Mouse (Mus musculus) cerebellum, postnatal 36 days (tissue): ENCODE data around the gene Hsp90b1.
A peak's percentile ranks its signal among the peaks of the same experiment; 100 is the strongest.
"Not testable (repeated sequence)": the region's sequence is repeated elsewhere in the genome, so short reads cannot be mapped to it uniquely, and the experiment has no call there.

Experiments
- DNase-seq, 2 experiments: peaks; one replicate each; pipeline ENCODE4 v3.0.0; 2021 to 2022; ENCODE audit warnings: mixed read lengths in 2 of 2

Gene Hsp90b1

DNA sequence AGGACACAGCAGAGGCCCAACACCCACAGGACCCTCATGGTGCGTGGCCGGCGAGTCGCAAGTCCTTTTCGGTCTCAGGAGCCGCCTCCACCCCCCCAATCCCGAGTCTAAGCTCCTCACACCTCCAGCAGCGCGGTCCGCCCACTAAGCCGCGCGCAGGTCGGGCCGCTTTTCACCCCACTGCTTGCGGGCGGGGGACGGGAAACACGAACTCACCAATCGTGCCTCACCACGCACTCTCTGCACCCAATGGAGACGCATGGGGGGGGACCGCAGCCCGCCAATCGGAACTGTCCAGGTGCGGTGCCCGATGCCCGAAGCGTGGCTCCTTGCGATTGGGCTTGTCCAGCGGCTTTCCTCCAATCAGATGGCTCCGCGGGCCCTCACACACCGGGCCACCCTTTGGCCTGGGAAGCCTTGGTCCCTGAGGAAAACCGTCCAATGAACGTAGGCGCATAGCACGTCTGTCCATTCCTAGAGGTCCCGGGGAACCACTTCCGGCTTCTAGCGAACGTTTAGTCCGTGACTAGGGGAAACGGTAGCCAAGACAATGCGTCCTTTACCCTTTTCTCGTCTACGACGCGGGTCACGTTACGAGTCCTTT, at the start of gene Hsp90b1, which contains the start of gene Ttc41:
Gene Hsp90b1, minus strand, starts transcription at position 192 of the 604 bp plus-strand sequence.
Gene Ttc41, plus strand, starts transcription at position 494 of the 604 bp plus-strand sequence.
- DNase-seq, result peak; percentile 99

DNA sequence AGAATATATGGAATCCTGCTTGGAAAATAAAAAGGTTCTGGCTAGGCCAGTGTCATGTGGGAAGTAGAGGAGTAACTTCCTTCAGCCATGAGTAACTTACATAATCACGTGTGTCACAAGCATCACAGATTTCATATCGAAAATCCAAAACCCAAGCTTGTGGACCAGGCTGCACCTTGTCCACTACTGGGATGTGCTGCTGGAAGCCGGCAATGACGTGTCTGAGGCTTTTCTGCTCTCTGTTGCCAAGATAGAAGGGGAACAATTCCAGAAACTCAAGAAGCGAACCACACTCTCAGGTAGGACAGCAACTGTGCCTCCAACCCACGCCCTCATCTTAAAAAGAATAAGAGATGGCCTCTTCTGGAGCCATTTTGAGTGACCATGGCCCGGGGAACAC, 39.0 kb upstream of the Hsp90b1 start:
- no peak for DNase-seq

DNA sequence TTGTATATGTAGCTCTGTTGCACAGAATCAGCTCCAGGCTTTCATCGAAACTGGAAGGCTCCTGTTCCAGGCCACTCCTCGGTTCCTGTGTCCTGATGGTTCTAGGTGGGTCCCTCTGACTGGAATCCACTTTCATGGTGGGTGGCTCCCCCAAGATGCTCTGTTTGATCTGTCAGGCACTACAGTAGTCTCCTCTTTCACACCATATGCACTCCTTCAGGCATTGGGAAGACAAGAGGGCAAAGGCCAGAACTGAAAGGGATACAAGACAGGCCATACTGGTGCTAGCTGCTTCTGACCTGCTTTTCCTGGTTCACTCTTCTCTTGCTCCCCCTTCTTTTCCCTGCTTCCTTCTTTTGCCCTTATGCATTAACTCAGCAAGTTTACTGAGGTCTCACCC, 37.6 kb upstream of the Hsp90b1 start:
- DNase-seq, result no peak

DNA sequence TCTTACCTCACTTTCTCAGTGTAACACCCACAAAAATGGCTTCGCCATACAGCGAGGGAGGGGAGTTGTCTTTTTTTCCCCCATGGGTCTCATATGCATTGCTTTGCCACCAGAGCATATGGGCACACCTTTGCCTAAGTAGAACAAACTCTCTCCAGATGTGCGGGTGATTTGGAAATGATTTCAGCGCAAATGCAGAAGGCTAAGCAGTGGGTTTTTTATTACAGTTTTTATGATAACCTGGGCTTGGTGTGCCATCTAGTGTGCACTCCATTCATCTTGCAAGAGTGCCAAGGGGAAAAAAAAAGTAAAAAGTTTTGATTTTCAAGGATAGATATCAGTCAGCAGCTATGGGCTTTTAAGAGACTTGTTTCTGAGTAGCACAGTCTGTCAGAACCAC, 29.7 kb upstream of the Hsp90b1 start:
- DNase-seq, result no peak

DNA sequence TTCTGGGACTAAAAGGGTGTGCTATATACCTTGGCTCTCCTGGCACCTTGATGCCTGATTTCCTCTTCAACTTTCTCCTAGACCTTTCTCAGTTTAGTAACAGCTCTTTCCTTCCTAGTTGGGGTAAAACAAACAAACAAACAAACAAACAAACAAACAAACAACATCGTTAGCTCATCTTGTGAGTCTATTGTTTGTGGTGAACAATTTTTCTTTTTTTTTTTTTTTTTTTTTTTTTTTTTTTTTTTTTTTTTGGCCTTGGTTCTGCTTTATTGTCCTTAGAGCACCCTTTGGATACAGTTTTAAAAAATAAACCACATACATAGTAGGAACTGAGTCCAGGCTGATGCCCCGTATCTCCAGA, 26.2 kb upstream of the Hsp90b1 start:
- no peak for DNase-seq

DNA sequence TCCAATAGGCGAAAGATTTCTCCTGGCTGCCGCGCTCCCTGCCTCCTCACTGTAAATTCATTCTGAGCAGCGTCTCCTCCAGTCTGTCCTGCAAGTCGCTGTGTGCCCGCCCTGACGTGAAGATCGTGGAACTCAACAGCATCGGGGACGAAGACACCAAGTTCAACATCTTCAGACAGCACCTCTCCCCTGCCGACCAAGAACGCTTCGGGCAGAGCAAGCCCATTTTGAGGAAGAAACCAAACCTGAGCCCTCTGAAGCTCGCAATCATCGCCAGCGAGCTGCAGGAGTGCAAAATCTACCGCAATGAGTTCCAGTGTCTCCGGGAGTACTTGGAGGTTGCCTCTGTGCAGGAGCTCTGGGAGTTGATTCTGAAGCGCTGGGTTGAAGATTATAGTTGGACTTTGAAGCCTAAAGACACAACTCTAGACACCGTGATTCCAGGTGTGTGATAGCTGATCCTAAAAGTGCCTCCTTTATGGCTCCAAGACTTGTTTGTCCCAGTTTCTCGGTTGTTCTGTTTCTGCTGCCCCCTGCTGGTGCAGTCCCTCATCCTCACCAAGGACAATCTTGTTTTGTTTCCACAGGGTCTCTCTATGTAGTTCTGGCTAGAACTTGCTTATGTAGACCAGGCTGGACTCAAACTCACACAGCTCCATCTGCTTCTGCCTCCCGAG, 25.7 kb upstream of the Hsp90b1 start:
- DNase-seq, result peak; percentile 86 to 90

DNA sequence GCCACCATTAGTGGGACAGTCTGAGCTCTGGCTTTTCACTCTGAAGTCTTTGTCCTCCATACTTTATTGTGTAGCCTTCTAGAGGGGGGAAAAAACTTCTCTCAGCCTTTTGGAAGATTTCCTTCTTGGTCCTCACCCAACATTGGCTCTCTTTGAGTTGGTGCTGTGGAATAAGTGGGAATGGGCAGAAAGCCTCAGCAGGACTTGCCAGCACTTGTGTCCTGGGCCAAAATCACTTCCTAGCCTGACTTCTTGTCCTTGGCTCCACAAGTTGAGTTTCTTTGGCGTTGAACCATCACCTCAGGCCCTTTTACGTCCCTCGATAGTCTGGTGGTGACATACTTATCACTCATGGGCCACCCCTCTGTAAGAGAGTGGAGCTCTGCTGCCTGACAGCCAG, 22.9 kb upstream of the Hsp90b1 start:
- DNase-seq, result no peak

DNA sequence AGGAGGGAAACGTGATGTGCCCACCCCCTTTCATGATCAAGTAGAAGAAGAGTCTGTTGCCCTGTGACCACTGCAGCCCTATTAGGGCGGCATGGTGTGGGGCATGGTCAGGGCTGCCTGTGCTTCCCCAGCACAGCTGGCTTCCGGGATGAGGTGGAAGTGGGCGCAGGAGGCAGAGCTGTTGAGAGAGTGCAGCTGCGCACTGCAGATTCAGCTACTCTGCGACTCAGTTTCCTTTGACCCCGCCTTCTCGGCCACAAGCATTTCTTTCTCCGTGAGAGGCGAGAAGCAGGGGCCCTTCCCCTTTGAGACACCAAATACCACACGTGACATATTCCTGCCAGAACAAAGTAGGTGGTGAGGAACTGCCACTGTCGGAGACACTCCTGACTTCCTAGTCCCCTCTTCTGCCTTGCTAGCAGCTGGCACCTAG, 22.3 kb upstream of the Hsp90b1 start:
- DNase-seq, result no peak

DNA sequence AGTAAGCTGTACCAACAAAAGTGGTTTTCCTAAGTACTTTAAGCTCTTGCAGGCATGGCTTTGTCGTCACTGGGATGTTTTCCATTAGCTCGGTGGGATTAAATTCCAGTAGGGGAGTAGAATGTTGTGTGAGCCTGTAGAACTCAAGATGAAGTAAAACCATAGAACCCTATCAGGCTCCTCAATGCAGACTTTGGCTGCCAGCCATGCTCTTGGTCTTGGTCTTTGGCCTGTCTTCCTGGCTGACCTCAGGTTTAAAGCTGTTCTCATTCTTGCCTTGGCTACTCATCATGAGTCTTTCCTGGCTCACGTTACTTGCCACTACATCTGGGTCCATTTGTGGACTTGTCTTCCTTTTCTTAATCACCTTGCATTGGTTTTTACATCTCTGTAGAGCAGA, 6.8 kb upstream of the Hsp90b1 start:
- no peak for DNase-seq

DNA sequence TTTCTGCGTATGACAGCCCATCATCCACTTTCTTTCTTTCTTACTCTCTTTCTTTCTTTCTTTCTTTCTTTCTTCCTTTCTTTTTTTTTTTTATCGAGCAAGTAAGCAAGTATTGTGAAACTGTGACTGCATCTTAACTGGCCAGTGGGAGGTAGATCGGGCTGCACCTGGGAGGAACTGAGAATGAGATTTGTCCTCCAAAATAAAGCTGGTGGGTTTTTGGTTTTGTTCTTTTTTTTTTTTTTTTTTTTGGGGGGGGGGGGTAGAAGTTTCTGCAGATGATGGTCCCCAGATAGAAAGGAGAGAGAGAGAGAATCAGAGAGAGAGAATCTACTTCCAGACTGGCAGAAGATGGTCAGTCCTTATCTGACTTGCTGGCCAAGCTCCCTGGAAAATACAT, 1.8 kb upstream of the Hsp90b1 start:
- DNase-seq, result no peak

DNA sequence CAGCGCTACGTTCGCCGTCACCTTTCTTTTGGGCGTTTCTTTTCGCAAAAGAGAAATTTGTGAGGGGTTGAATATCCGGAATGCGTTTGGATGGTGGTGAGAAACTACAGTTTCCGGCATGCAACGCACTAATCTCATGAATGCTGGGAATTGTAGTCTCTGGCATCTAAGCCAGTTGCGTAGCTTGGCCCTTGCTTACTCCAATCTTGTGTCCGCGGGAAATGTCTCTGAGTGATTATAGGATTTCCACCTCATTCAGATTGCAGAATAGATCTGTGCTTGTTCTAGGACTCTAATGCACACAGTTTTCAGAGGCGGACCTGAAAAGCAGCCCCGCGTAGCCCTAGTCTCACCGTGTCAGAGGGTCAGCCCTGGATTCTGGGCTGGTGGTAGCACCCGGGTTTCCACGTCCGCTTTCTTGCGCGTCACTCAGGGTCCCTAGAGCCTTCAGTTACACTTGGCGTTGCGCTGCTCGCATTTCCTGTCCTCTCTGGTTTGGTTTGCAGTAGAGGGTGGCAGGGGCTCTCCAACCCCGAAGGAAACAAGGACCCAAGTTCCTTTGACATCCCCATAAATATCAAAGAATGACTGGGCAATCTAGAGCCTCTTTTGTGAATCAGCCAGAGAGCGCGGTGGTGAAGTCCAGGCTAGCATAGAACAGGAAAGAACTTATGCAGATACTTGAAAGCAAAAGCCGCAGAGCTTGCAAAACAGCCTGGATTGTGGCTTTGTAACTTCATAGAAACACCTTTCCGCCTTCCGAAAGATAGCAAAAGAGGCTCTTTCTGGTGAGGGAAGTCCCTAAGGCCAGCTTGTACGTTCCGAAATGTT, 828 bp upstream of the Hsp90b1 start:
- DNase-seq, result peak in 1 of 2 experiments; percentile 71

DNA sequence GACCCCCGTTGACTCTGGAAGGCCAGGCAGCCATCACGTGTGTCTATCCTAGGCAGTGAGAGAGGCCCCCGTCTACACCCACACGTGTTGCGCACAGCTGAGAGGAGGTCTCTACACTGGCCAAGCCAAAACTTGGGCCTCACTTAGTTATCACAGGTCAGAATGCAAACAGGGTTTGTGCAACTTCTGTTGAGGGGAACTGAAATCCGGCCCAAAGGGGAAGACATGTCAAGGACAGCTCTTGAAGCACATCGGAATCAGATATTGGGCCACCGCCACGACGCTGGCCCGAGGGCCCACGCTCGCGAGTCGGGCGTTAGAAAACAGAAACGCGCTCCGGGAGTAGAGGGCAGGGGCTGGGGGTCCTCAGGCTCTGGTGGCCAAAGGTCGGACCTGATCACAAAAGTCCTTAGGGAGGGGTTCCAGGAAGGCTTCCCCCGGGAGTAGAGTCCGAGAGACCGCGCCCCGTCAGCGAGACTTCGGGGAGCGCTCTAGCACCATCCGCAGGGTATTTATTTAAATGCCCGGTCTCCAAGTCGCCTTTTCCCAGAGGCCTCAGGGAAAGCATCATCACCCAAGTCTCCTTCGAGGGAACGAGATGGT, 619 bp downstream of the Hsp90b1 start:
- peak; percentile 20 to 22 for DNase-seq

DNA sequence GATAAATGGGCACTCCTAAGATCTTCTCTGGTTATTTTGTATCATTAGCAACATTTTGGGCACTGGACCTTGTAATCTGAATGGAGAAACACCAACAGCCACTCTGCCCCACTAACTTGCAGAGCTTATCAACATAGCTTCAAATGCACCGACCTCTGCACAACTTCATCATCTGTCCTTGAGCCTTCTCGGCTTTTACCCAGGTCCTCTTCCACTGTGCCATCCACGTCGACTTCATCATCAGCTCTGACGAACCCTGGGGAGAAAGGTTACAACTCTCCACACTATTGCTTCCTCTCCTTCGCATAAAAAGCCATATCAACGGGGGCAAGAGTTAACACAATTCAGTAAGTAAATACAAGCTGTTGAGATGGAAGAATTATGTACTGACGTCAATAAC, 1.2 kb downstream of the Hsp90b1 start:
- DNase-seq, result no peak

DNA sequence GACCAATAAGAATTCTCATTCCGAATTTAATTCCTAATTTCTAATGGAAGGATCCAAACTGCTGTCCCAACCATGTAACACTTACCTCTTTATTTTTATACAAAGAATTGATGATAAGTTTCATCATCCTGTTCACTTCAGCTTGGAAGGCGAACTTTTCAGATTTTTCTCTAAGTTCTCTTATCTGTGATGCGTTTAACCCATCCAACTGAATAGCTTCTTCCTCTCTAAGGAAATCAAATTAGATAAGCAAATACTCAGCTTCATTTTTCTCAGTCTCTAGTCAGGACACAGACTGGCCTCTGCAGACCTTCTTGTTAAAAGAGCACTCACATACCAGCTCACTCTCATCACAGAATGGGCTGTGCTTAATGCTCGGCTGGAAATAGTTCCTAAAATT, 1.9 kb downstream of the Hsp90b1 start:
- DNase-seq, result no peak

DNA sequence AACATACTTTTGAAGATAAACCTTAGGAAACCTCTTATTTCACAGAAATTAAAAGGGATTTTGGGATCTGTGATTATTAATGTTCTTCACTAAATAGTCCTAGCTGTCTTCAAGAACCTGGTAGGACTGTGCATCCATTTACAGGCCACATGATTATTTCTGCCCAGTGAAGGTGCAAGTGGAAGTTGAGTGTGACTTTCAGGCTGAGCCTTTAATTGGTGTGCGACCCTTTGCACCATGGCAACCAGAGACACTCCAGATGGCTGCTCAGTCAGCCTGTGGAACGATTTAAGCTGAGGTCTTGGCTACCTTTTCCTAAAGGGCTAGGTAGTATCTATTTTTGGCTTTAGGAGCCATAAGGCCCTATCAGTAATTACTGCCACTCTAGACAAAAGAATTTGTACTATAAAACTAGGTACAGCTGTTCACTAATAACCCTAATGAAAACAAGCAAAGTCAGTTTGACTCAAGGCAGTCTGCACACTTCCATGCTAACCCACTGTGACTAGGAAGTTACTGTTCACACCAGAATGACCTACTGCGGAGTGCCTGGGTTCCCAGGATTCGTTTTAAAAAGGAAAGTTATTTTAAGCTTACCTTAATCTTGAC, 2.9 kb downstream of the Hsp90b1 start:
- no peak for DNase-seq

DNA sequence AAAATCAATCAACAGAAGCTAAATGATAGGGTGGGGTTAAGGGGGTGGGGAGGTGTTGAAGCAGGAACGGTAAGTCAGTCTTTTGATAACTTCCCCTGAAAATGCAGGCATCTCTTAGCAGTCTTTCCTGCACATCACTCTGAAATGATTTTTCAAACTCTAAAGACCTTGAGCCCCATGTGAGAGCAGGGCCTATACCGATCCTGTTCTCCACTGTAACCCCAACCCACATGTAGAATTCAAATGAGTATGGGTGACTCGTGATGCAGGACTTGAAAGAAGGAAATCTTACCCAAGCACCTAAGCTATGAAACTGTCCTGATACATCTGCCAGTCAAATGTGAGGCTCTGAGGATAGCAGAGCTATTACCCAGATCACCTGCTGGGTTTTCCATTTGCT, 4.3 kb downstream of the Hsp90b1 start:
- DNase-seq, result no peak

DNA sequence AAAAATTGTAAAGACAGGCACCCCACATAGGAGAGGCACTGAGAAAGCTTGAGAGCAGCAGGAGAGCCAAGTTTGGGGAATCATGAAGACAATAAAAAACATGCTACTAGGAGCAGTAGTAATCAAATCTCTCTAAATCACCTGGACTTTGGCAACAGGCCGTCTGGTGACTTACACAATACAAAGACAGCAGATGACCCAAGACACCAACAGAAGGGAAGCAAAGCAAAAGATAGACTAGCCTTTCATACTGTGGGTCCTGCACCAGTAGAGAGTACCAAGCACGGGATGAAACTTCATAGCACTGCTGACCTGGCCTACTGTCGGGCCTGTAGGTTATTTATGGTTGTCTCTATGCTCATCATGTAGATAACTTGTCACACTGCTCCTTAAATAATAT, 5.1 kb downstream of the Hsp90b1 start:
- DNase-seq, result no peak

DNA sequence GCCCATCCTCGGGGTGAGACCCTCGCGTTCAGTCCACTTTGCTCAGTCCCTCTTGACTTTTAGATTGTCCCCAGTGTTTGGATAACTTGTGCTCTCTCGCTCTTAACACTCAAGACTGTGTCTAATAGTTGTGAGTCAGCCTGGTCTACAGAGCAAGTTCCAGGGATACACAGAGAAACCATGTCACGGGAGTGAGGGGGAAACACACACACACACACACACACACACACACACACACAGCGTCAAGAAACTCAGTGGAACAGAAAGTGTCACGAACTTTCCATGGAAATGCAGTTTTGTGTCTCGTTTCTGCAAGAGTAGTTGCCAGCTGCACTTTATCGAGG, 19.3 kb downstream of the Hsp90b1 start:
- not testable (repeated sequence) for DNase-seq

DNA sequence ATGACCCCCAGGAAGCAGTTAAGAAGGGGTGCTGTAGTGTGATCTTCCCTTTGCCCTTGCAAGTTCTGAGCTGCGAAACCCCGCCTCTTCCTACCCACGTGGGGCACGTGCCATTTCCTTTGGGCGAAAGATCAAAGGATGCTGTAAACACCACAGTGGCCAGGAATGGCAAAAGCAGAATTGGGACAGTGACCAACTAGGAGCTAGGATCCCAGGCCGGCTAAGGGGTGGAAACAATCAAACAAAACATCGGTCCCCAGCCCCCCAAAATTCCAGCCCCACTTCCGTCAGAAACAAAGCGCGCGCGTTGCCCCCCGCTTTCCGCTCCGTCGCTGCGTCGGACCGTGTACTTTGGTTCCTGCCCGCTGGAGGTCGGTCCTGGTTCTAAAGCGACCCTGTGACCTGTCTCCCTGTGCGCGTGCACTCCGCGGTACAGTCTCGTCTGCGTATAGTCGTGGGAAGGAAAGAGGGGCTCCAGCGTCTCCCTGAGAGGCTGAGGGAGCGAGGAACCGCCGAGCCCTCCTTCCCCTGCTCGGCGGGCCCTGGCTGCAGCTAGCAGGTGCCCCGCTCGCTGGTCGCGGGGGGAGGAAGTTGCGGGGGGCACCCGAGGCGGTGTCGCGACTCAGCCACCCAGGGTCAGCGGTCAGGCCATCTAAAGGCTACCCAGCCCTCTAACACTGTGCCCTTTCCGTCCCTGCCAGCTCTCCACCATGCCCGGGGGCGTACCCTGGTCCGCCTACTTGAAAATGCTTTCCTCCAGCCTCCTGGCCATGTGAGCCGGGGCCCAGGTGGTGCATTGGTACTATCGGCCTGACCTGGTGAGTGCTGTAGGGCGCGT, 19.9 kb downstream of the Hsp90b1 start:
- peak; percentile 83 to 87 for DNase-seq

DNA sequence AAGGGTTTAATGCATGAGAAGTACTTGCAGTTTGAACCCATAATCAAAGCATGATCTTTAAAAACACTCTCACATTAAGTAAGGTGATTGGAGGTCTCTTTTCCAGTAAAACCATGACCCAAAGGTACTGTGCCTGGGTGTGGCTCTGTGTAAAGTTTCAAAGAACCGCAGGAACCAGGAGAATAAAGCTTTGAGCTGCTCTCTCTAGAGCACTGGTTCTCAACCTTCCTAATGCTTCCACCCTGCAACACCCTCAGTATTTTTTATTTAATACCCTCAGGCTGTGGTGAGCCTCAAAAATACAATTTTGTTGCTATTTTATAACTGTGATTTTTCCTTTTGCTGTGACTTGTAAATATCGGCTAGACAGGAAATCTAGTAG, 20.5 kb downstream of the Hsp90b1 start:
- not testable (repeated sequence) for DNase-seq

DNA sequence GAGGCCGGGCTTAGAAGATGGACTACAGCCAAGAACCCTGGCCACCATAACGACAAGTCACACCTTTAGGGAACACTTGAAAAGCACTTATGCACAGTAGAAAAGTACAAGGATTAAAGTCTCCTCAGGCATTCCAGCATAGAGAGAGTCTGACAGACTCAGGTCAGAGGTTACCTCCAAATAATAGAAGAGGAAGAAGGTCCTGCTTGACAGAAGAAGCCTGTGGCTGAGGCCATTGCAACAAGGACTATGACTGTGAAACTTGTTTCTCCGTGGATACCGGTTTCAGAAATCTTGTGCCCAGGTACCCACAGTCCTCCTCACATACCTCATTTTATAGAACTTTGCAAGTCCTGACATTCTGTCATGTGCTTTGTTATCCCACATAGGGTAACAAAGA, 34.8 kb downstream of the Hsp90b1 start:
- DNase-seq, result not testable (repeated sequence)
